Mouse (Mus musculus) forebrain, embryonic 11.5 days (tissue): Measurements from ENCODE around the gene Gm20721. TPM values are rescaled to one million over a fixed set of nuclear protein-coding genes. Genes with fewer than 3 reads are reported as not detected.
"Not testable (repeated sequence)": the region's sequence is repeated elsewhere in the genome, so short reads cannot be mapped to it uniquely, and the experiment has no call there.

Experiments used
- ATAC-seq: fragments of 200-750 bp; cut with Nextera tagmentation; replicated peaks from 2 replicates; pipeline ENCODE4 v1.8.0; 2017; ENCODE audit warnings: moderate TSS enrichment; ENCODE audit not compliant: low FRiP score
- DNase-seq: peaks from one replicate; pipeline ENCODE4 v3.0.0-alpha.2; 2017; ENCODE audit warnings: low spot score
- H3K27ac ChIP-seq: fragments of 300-500 bp; sonication (generic); 2 replicates; pipeline ENCODE4 v1.5.1; 2014; ENCODE audit warnings: low read depth, low read length
- H3K27me3 ChIP-seq: fragments of 300-500 bp; sonication (generic); 2 replicates; pipeline ENCODE4 v1.6.1; 2014; ENCODE audit warnings: mild to moderate bottlenecking, low read length, mixed read lengths; ENCODE audit not compliant: control insufficient read depth, insufficient read depth
- H3K36me3 ChIP-seq: fragments of 300-500 bp; sonication (generic); 2 replicates; pipeline ENCODE4 v1.6.1; 2014; ENCODE audit warnings: mild to moderate bottlenecking, low read length, moderate library complexity, mixed read lengths; ENCODE audit not compliant: control insufficient read depth, insufficient read depth
- H3K4me1 ChIP-seq: fragments of 300-500 bp; sonication (generic); replicated peaks from 2 replicates; pipeline ENCODE4 v1.6.1; 2014; ENCODE audit warnings: low read length, mixed read lengths; ENCODE audit not compliant: control insufficient read depth, insufficient read depth
- H3K4me2 ChIP-seq: fragments of 300-500 bp; sonication (generic); 2 replicates; pipeline ENCODE4 v1.6.1; 2014; ENCODE audit warnings: low read depth, mild to moderate bottlenecking, low read length, moderate library complexity, mixed read lengths; ENCODE audit not compliant: severe bottlenecking
- H3K4me3 ChIP-seq: fragments of 300-500 bp; sonication (generic); 2 replicates; pipeline ENCODE4 v1.5.1; 2014; ENCODE audit warnings: low read depth, low read length
- H3K9ac ChIP-seq: fragments of 300-500 bp; sonication (generic); 2 replicates; pipeline ENCODE4 v1.6.1; 2014; ENCODE audit warnings: low read length
- H3K9me3 ChIP-seq: fragments of 300-500 bp; sonication (generic); 2 replicates; pipeline ENCODE4 v1.6.1; 2016; ENCODE audit warnings: low read length, mixed read lengths; ENCODE audit not compliant: control insufficient read depth
- WGBS: fragments of 180-500 bp; shearing (Covaris S2); extraction: QIAGEN DNeasy Blood & Tissue Kit; methylation state at CpG from one replicate; pipeline ENCODE4 v1.1.7; 2014; 5-methylcytosine and 5-hydroxymethylcytosine counted together
- polyA plus RNA-seq: library from polyadenylated mRNA; unstranded; fragments of >200 nt; fragmentation: Nextera tagmentation; extraction: Ambion mirVana; gene quantifications from 2 replicates; pipeline ENCODE4 v1.2.1, GENCODE M21; 2014

Gene Gm20721
- 6.5 and 7.3 TPM in 2 replicates for polyA plus RNA-seq

- ATAC-seq (0 out of 2 replicates have a peak, but pooled peaks have one; percentile 13), DNase-seq (no peak)
- Histone ChIP-seq H3K4me2 (no peak within 1 kb of the TSS), H3K27ac (no peak within 1 kb of the TSS), H3K4me1 (peaks cover 9% of the 10 kb centered on the region; the same call in 1 of the 2 replicates), H3K4me3 (no peak within 1 kb of the TSS), H3K27me3 (no peaks in the 10 kb centered on the region), H3K9ac (no peak within 1 kb of the TSS), H3K36me3 (peaks cover 26% of the 10 kb centered on the region), H3K9me3 (no peaks in the 10 kb centered on the region; the same call in 1 of the 2 replicates)
- 93% methylated on average over 5 of the region's 5 CpGs for WGBS
These were observed at the start of gene Gm20721 for GRCm38 (mm10) chr2:174346612-174346998. Gene Gm20721 (minus strand): TSS chr2:174346712.

- no peaks in the 10 kb centered on the region for H3K27me3 ChIP-seq
- H3K4me1 ChIP-seq = no peaks in the 10 kb centered on the region
- ATAC-seq (no peak), DNase-seq (no peak)
- no peak overlapping the region for H3K4me3 ChIP-seq
- no peaks in the 10 kb centered on the region for H3K36me3 ChIP-seq
- H3K27ac ChIP-seq = no peak overlapping the region
- no peak overlapping the region for H3K9ac ChIP-seq
- H3K4me2 ChIP-seq = no peak overlapping the region
- no peaks in the 10 kb centered on the region; the same call in 1 of the 2 replicates for H3K9me3 ChIP-seq
- WGBS = 88% methylated on average over 5 of the region's 5 CpGs
These were observed 46.9 kb upstream of the Gm20721 start for GRCm38 (mm10) chr2:174393383-174393782.

- Histone ChIP-seq H3K4me3 (no peak overlapping the region), H3K4me2 (no peak overlapping the region), H3K9ac (no peak overlapping the region), H3K27ac (no peak overlapping the region), H3K27me3 (no peaks in the 10 kb centered on the region), H3K9me3 (no peaks in the 10 kb centered on the region; the same call in 1 of the 2 replicates), H3K4me1 (no peaks in the 10 kb centered on the region), H3K36me3 (no peaks in the 10 kb centered on the region)
- ATAC-seq (no peak), DNase-seq (no peak)
- WGBS = 65% methylated on average over 7 of the region's 9 CpGs
These were observed 46.0 kb upstream of the Gm20721 start for GRCm38 (mm10) chr2:174392554-174392953.

DNA sequence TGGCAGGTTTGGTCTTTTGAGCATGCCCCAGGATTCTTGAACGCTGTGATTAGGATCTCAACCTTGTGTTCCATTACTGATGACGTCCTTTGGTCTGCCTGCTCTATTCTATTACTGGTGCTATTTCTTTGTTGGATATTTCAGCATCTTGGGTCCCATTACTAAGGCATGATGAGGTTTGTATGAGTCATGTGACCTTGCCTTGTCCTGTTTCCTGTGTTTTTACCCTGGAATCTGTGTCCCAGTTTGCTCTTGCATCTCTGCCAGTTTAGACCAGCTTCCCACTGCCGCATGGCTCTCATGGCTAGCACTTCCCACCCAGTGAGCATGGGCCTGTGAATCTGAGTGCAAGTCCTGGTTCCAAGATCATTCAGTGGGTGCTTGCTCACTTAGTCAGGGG, 45.4 kb upstream of the Gm20721 start:
- WGBS = 92% methylated on average over 3 of the region's 3 CpGs
- no peak for ATAC-seq
- no peak for DNase-seq
- Histone ChIP-seq H3K4me2 (no peak overlapping the region), H3K9me3 (no peaks in the 10 kb centered on the region; the same call in 1 of the 2 replicates), H3K36me3 (no peaks in the 10 kb centered on the region), H3K4me1 (no peaks in the 10 kb centered on the region), H3K27ac (no peak overlapping the region), H3K9ac (no peak overlapping the region), H3K4me3 (no peak overlapping the region), H3K27me3 (no peaks in the 10 kb centered on the region)

DNA sequence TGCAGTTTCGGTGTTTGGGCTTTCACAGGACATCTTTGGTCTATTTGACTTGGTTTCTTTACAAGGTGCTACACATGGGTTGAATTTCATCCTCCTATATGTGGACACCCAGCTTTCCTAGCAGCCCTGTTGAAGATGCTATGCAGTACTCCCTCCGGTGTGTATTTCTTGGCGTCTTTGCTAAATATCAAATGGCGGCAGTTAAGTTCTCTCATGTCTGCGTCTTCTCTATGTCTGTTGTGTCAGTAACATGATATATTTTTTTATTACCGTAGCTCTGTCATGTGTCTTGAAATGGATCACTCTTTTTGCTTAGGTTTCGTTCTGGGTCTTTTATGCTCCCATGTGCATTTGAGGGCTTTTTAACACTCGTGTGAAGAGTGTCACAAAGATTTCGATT, 34.5 kb upstream of the Gm20721 start:
- Histone ChIP-seq H3K4me1 (no peaks in the 10 kb centered on the region), H3K27ac (no peak overlapping the region), H3K9me3 (no peaks in the 10 kb centered on the region), H3K4me3 (no peak overlapping the region), H3K36me3 (no peaks in the 10 kb centered on the region), H3K4me2 (no peak overlapping the region), H3K9ac (no peak overlapping the region), H3K27me3 (no peaks in the 10 kb centered on the region)
- DNase-seq (no peak), ATAC-seq (no peak)
- 88% methylated on average over 9 of the region's 9 CpGs for WGBS

DNA sequence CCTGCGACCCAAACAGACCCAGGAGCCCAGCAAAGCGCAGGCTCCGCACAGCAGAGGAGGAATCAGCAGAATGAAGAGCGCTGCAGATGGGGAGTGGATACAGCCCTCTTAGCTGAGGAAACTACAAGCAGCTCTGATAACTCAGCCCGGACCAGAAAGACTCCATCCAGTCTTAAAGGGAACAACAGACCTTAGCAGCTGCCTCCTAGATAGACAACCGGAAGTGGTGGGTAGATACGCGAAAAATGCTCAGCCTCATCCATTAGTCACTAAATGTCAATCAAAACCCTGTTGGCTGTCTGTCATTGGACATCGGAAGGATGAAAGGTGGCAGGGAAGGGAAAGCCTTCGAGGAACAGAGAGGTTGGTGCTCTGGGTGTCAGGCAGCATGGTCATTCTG, 20.1 kb upstream of the Gm20721 start:
- DNase-seq = no peak
- WGBS = 82% methylated on average over 10 of the region's 10 CpGs
- H3K9me3 ChIP-seq = no peaks in the 10 kb centered on the region

DNA sequence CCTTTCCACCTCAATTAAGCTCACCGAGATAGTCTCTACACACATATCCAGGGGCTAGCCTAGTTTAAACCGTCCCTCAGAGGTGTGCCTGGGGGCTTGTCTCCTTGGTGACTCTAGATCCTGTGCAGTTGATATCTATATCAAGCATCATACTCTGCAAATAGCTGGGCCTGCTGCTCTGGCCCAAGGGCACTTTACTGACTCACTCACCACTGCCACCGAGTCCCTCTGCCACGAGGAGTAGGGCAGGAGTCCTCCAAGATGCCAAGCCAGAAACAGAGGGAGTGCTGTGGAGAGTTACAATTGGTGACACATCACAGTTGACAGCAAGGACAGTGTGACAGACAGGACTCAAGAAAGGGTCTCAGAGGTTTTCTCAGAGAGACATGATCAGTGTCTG, 13.1 kb upstream of the Gm20721 start:
- Histone ChIP-seq H3K9ac (no peak overlapping the region), H3K9me3 (no peaks in the 10 kb centered on the region), H3K36me3 (no peaks in the 10 kb centered on the region), H3K4me2 (no peak overlapping the region), H3K27me3 (no peaks in the 10 kb centered on the region), H3K4me1 (no peaks in the 10 kb centered on the region), H3K4me3 (no peak overlapping the region), H3K27ac (no peak overlapping the region)
- DNase-seq (no peak), ATAC-seq (no peak)
- whole genome bisulfite sequencing = 84% methylated on average over 4 of the region's 4 CpGs

More for the DNA sequence above, 20.1 kb upstream of the Gm20721 start:
- Histone ChIP-seq H3K27ac (no peak overlapping the region), H3K4me3 (no peak overlapping the region), H3K9ac (no peak overlapping the region), H3K27me3 (no peaks in the 10 kb centered on the region), H3K36me3 (no peaks in the 10 kb centered on the region), H3K4me2 (no peak overlapping the region), H3K4me1 (no peaks in the 10 kb centered on the region)
- no peak for ATAC-seq

DNA sequence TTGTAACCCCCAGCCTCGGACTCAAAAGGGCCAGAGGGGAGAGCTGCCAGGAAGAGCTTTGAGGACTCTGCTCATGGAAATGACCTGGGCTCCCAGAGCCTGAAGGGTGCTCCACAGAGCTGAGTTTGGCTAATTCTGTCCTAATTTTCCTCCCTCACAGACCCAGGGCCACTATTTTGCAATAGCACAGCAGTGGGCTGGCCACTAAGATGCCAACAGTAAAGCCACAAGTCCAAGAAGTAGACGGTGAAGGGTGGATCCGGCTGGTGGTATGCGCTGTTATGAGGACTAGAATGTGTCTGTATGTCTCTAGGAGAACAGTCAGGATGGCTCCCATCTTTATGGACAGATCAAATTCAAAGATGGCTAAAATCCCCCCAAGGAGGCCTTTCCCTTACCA, 12.0 kb upstream of the Gm20721 start:
- H3K4me2 ChIP-seq = no peak overlapping the region
- H3K27ac ChIP-seq = no peak overlapping the region
- WGBS = 84% methylated on average over 4 of the region's 4 CpGs
- no peak overlapping the region for H3K4me3 ChIP-seq
- DNase-seq (no peak), ATAC-seq (no peak)
- no peaks in the 10 kb centered on the region for H3K9me3 ChIP-seq
- no peaks in the 10 kb centered on the region for H3K36me3 ChIP-seq
- H3K27me3 ChIP-seq = no peaks in the 10 kb centered on the region
- no peaks in the 10 kb centered on the region for H3K4me1 ChIP-seq
- H3K9ac ChIP-seq = no peak overlapping the region

DNA sequence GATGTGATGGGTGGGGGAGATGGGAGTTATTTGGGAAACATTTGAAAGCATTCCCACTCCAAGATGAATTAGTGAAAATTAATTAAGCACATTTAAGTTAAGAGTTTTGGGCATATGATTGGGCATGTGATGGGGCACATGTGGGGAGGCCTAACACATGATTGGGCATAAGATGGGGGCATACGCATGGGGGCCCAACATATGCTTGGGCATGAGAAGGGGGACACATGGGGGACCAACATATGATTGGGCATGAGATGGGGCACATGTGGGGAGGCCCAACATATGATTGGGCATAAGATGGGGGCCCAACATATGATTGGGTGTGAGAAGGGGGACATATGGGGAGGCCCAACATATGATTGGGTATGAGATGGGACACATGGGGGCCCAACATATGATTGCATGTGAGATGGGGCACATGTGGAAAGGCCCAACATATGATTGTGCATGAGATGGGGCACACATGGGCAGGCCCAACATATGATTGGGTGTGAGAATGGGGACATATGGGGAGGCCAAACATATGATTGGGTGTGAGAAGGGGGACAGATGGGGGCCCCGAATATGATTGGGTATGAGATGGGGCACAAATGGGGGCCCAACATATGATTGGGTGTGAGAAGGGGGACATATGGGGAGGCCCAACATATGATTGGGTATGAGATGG, 622 bp upstream of the Gm20721 start:
- not testable (repeated sequence) for H3K9me3 ChIP-seq, H3K4me2 ChIP-seq, H3K9ac ChIP-seq, DNase-seq, H3K27ac ChIP-seq, H3K4me3 ChIP-seq, H3K27me3 ChIP-seq, H3K4me1 ChIP-seq, ATAC-seq
- WGBS = 98% methylated on average over 2 of the region's 2 CpGs
- H3K36me3 ChIP-seq = peaks cover 26% of the 10 kb centered on the region
